Mouse (Mus musculus) heart, embryonic 12.5 days (tissue): ENCODE data around the gene Zfp592. TPM values are rescaled to one million over a fixed set of nuclear protein-coding genes. Genes with fewer than 3 reads are reported as not detected.

Experiments used
- ATAC-seq: fragments of 200-750 bp; cut with Nextera tagmentation; 2 replicates; pipeline ENCODE4 v1.8.0; 2017; ENCODE audit warnings: moderate TSS enrichment, moderate library complexity; ENCODE audit not compliant: insufficient number of reproducible peaks, low FRiP score
- H3K27ac ChIP-seq: fragments of 300-500 bp; sonication (generic); 2 replicates; pipeline ENCODE4 v1.5.1; 2016; ENCODE audit warnings: mild to moderate bottlenecking, moderate library complexity; ENCODE audit not compliant: poor library complexity, severe bottlenecking
- H3K27me3 ChIP-seq: fragments of 300-500 bp; sonication (generic); replicated peaks from 2 replicates; pipeline ENCODE4 v1.6.1; 2016; ENCODE audit warnings: mild to moderate bottlenecking, moderate library complexity
- H3K36me3 ChIP-seq: fragments of 300-500 bp; sonication (generic); 2 replicates; pipeline ENCODE4 v1.6.1; 2016; ENCODE audit warnings: mild to moderate bottlenecking, moderate library complexity
- H3K4me1 ChIP-seq: fragments of 300-500 bp; sonication (generic); replicated peaks from 2 replicates; pipeline ENCODE4 v1.6.1; 2016; ENCODE audit warnings: mild to moderate bottlenecking
- H3K4me2 ChIP-seq: fragments of 300-500 bp; sonication (generic); 2 replicates; pipeline ENCODE4 v1.6.1; 2016; ENCODE audit warnings: mild to moderate bottlenecking, moderate library complexity
- H3K4me3 ChIP-seq: fragments of 300-500 bp; sonication (generic); 2 replicates; pipeline ENCODE4 v1.5.1; 2016; ENCODE audit warnings: mild to moderate bottlenecking
- H3K9ac ChIP-seq: fragments of 300-500 bp; sonication (generic); 2 replicates; pipeline ENCODE4 v1.6.1; 2016; ENCODE audit warnings: mild to moderate bottlenecking, moderate library complexity
- H3K9me3 ChIP-seq: fragments of 300-500 bp; sonication (generic); replicated peaks from 2 replicates; pipeline ENCODE4 v1.6.1; 2016; ENCODE audit warnings: mild to moderate bottlenecking, moderate library complexity
- WGBS: fragments of 180-500 bp; shearing (Covaris S2); methylation state at CpG from one replicate; pipeline ENCODE4 v1.1.7; 2016; 5-methylcytosine and 5-hydroxymethylcytosine counted together
- polyA plus RNA-seq: library from polyadenylated mRNA; unstranded; fragments of >200 nt; fragmentation: Nextera tagmentation; extraction: Ambion mirVana; gene quantifications from 2 replicates; pipeline ENCODE4 v1.2.1, GENCODE M21; 2016

Gene Zfp592
- polyA plus RNA-seq = 15.2 and 18.1 TPM in 2 replicates

DNA sequence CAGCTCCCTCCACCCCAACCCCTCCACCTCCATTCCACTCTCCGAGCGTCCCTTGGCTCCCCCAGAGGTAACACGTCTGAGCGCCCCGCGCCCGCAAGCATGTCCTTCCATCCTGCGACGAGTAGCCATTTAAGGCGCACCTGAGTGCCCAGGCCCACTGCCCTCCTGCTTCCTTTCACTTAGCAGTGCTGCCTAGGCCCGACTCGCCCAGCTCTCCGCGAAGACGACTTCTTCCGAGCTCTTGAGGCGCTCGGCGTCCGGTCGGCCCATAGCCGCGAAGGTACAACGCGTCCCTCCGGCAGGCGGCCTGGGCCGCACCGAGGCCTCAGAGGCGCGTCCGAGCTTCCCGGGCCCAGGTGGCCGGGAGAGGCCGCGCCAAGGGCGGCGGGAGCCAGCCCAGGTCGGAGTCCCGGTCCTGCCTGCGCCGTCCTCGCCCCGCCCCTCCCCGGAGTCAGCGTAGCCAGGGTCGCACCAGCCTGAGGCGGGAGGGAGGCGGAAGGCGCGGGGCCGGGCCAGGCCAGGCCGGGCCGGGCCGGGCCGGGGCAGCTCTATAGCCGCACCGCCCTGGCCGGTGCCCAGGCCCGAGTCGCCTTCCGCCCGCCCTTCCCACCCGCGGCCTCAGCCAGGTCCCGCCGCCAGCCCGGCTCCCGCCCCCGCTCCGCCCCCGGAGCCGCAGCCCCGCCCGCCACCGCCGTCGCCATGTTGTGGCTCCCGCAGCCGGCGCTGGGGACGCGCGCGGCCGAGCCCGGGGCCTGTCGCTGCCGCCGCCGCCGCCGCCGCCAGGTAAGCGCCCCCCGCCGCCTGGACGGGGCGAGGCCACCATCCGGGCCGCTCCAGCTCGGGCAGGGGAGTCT lies at the start of gene Zfp592:
Gene Zfp592, plus strand, starts transcription at position 702 of the 854 bp plus-strand sequence.
- peaks cover 4% of the 10 kb centered on the region; the same call in 1 of the 2 replicates for H3K36me3 ChIP-seq
- H3K4me2 ChIP-seq = peak within 1 kb of the TSS; percentile 75
- no peaks in the 10 kb centered on the region for H3K9me3 ChIP-seq
- H3K9ac ChIP-seq = peak within 1 kb of the TSS; percentile 99
- 2% methylated on average over 70 of the region's 102 CpGs for WGBS
- peak; percentile 95 for ATAC-seq
- H3K27ac ChIP-seq = peak within 1 kb of the TSS; percentile 93
- peak within 1 kb of the TSS; percentile 91 for H3K4me3 ChIP-seq
- peaks cover 35% of the 10 kb centered on the region for H3K4me1 ChIP-seq
- no peaks in the 10 kb centered on the region for H3K27me3 ChIP-seq

- H3K27ac ChIP-seq = peak within 1 kb of the TSS; percentile 98
- H3K4me2 ChIP-seq = peak within 1 kb of the TSS; percentile 95
- no peaks in the 10 kb centered on the region; the same call in 1 of the 2 replicates for H3K27me3 ChIP-seq
- 2% methylated on average over 44 of the region's 44 CpGs for WGBS
- peak within 1 kb of the TSS; percentile 89 for H3K9ac ChIP-seq
- no peaks in the 10 kb centered on the region for H3K9me3 ChIP-seq
- peak; percentile 99 for ATAC-seq
- H3K4me3 ChIP-seq = peak within 1 kb of the TSS; percentile 79
- H3K4me1 ChIP-seq = peaks cover 12% of the 10 kb centered on the region
- H3K36me3 ChIP-seq = 0 out of 2 replicates have a peak, but pooled peaks cover 4% of the 10 kb centered on the region
Measured at GRCm38 (mm10) chr7:80947445-80948350, 45.8 kb upstream of the Zfp592 start, which contains the start of gene Sec11a. Sec11a (minus strand) TSS chr7:80947780.

- no peak overlapping the region for H3K4me2 ChIP-seq
- no peaks in the 10 kb centered on the region; the same call in 1 of the 2 replicates for H3K27me3 ChIP-seq
- no peak overlapping the region for H3K9ac ChIP-seq
- H3K27ac ChIP-seq = no peak overlapping the region
- H3K4me1 ChIP-seq = peaks cover 4% of the 10 kb centered on the region
- H3K36me3 ChIP-seq = no peaks in the 10 kb centered on the region
- ATAC-seq = no peak
- no peaks in the 10 kb centered on the region for H3K9me3 ChIP-seq
- H3K4me3 ChIP-seq = no peak overlapping the region
- 80% methylated on average over 4 of the region's 4 CpGs for WGBS
Measured at GRCm38 (mm10) chr7:80951461-80951860, 42.0 kb upstream of the Zfp592 start.

- Histone ChIP-seq H3K4me3 (no peak overlapping the region), H3K36me3 (no peaks in the 10 kb centered on the region), H3K27me3 (no peaks in the 10 kb centered on the region; the same call in 1 of the 2 replicates), H3K4me2 (no peak overlapping the region), H3K4me1 (no peaks in the 10 kb centered on the region), H3K27ac (no peak overlapping the region), H3K9me3 (no peaks in the 10 kb centered on the region), H3K9ac (no peak overlapping the region)
- no peak for ATAC-seq
- 60% methylated on average over 3 of the region's 3 CpGs for WGBS
Measured at GRCm38 (mm10) chr7:80952140-80952539, 41.3 kb upstream of the Zfp592 start.

DNA sequence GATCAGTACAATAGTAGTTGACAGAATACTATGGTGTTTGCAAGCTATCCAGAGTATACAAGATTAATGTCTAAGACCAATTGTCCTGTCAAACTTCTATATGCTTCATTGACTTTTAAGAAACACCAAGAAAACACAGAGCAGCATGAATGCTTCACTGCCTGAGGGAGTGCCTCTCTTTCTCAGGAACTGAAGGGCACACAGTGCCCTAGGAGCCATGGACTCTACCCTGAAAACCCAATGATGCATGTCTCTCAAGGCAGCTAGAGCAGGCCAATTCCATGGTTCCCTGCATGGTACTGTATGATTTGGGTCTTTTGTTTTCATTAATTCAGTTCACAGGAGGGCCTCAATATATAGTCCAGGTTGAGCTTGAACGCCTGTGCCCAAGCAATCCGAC lies 39.2 kb upstream of the Zfp592 start:
- no peaks in the 10 kb centered on the region for H3K9me3 ChIP-seq
- no peaks in the 10 kb centered on the region; the same call in 1 of the 2 replicates for H3K27me3 ChIP-seq
- ATAC-seq = no peak
- no peak overlapping the region for H3K4me2 ChIP-seq
- no peaks in the 10 kb centered on the region for H3K4me1 ChIP-seq
- H3K36me3 ChIP-seq = no peaks in the 10 kb centered on the region
- H3K9ac ChIP-seq = no peak overlapping the region
- no peak overlapping the region for H3K4me3 ChIP-seq
- 78% methylated on average over 2 of the region's 2 CpGs for whole genome bisulfite sequencing
- H3K27ac ChIP-seq = no peak overlapping the region

DNA sequence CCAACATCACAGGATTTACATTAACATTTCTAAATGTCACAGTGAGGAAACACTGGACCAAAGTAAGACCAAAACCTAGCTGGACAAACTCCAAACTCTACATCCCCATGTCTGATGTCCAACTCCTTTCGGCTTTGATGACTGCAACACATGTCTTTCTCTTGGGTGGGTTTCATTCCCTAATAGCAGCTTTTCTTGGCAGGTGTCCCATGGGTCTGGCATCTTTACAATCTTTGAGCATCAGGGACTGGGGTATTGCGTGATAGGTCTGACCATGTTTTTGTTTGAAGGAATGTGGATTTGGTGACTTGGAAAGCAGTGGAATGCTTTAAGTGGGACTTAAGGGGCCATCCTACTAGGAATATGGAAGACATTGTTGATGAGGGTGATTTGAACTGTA lies 36.6 kb upstream of the Zfp592 start:
- no peak overlapping the region for H3K27ac ChIP-seq
- no peak overlapping the region for H3K9ac ChIP-seq
- no peaks in the 10 kb centered on the region for H3K9me3 ChIP-seq
- ATAC-seq = no peak
- 78% methylated on average over 2 of the region's 2 CpGs for WGBS
- no peaks in the 10 kb centered on the region for H3K27me3 ChIP-seq
- no peak overlapping the region for H3K4me2 ChIP-seq
- no peaks in the 10 kb centered on the region for H3K36me3 ChIP-seq
- no peaks in the 10 kb centered on the region for H3K4me1 ChIP-seq
- no peak overlapping the region for H3K4me3 ChIP-seq

DNA sequence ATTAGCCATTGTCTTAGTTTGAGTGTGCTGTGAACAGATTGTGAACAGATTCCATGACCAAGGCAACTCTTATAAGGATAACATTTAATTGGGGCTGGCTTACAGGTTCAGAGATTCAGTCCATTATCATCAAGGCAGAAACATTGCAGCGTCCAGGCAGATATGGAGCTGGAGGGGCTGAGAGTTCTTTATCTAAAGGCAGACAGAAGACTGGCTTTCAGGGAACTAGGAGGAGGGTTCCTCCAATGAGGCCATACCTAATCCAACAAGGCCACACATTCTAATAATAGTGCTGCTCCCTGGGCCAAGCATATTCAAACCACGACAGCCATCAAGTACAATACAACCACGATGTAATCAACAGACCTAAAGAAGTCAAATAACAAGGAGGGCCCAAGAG lies 34.5 kb upstream of the Zfp592 start:
- ATAC-seq = no peak

GRCm38 (mm10) chr7:80962799-80963198 lies 30.7 kb upstream of the Zfp592 start:
- Histone ChIP-seq H3K36me3 (no peaks in the 10 kb centered on the region), H3K4me3 (no peak overlapping the region), H3K4me2 (no peak overlapping the region), H3K9ac (no peak overlapping the region), H3K9me3 (0 out of 2 replicates have a peak, but pooled peaks cover 7% of the 10 kb centered on the region), H3K27ac (no peak overlapping the region), H3K4me1 (no peaks in the 10 kb centered on the region), H3K27me3 (no peaks in the 10 kb centered on the region)
- no peak for ATAC-seq
- WGBS = 73% methylated on average over 6 of the region's 6 CpGs

More for the DNA sequence above, 34.5 kb upstream of the Zfp592 start:
- H3K27ac ChIP-seq = no peak overlapping the region
- H3K9me3 ChIP-seq = no peaks in the 10 kb centered on the region
- H3K4me2 ChIP-seq = no peak overlapping the region
- 55% methylated on average over 3 of the region's 3 CpGs for WGBS
- no peak overlapping the region for H3K9ac ChIP-seq
- H3K4me3 ChIP-seq = no peak overlapping the region
- no peaks in the 10 kb centered on the region for H3K4me1 ChIP-seq
- H3K27me3 ChIP-seq = no peaks in the 10 kb centered on the region
- H3K36me3 ChIP-seq = no peaks in the 10 kb centered on the region

DNA sequence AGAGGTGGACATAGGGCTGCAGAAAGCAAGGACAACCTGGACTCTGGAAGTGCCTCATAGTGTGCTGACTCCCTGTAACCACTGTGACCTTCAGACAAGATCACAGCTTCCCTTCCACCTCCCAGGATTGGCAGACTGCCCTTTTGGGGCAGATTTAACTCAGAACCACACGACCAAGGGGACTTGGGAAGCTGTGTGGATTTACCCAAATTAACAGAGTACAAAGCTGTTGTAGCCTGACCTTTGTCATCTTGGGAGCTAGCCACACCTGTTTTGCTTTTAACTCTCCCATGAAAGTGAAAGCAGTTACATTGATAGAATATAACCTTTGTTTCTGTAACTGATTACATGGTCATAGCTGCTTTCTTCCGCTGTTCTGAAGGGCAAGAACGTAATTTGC lies 22.6 kb upstream of the Zfp592 start:
- H3K4me1 ChIP-seq = no peaks in the 10 kb centered on the region
- H3K27me3 ChIP-seq = no peaks in the 10 kb centered on the region
- H3K4me3 ChIP-seq = no peak overlapping the region
- no peak for ATAC-seq
- H3K4me2 ChIP-seq = no peak overlapping the region
- no peak overlapping the region for H3K9ac ChIP-seq
- peaks cover 9% of the 10 kb centered on the region; the same call in 1 of the 2 replicates for H3K9me3 ChIP-seq
- WGBS = 63% methylated on average over 3 of the region's 3 CpGs
- no peak overlapping the region for H3K27ac ChIP-seq
- H3K36me3 ChIP-seq = no peaks in the 10 kb centered on the region

- ATAC-seq = no peak
- no peak overlapping the region for H3K4me2 ChIP-seq
- 72% methylated on average over 2 of the region's 2 CpGs for WGBS
Measured at GRCm38 (mm10) chr7:80971419-80971818, 22.1 kb upstream of the Zfp592 start.

DNA sequence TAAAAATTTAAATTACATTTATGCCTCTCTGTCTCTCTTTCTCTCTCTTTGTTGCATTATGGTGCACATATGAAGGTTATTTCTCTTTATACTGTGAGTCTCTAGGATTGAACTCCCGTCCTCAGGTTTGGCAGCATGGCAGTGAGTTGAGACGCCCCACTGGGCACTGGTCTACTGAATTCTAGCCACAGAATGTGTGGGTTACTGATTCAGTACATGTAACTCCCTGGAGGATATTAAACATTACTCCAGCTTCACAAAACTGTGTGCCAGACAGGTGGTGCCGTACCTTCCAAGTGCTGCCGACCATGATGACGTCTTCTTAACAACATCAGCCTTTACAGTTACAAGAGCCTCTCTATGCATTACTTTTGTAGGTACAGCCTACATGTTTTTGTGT lies 21.4 kb upstream of the Zfp592 start:
- ATAC-seq = no peak
- H3K4me1 ChIP-seq = no peaks in the 10 kb centered on the region
- no peak overlapping the region for H3K27ac ChIP-seq
- H3K4me3 ChIP-seq = no peak overlapping the region
- no peak overlapping the region for H3K9ac ChIP-seq
- no peak overlapping the region for H3K4me2 ChIP-seq
- no peaks in the 10 kb centered on the region for H3K27me3 ChIP-seq
- H3K36me3 ChIP-seq = no peaks in the 10 kb centered on the region
- WGBS = 92% methylated on average over 5 of the region's 5 CpGs
- H3K9me3 ChIP-seq = peaks cover 3% of the 10 kb centered on the region; the same call in 1 of the 2 replicates

More at GRCm38 (mm10) chr7:80971419-80971818, 22.1 kb upstream of the Zfp592 start:
- Histone ChIP-seq H3K4me3 (no peak overlapping the region), H3K27ac (no peak overlapping the region), H3K36me3 (no peaks in the 10 kb centered on the region), H3K9me3 (peaks cover 8% of the 10 kb centered on the region; the same call in 1 of the 2 replicates), H3K9ac (no peak overlapping the region), H3K4me1 (no peaks in the 10 kb centered on the region), H3K27me3 (no peaks in the 10 kb centered on the region)
